Mouse (Mus musculus) ZHBTc4 (cell line): ENCODE measurements around the gene Nsun7.

Source experiments
- DNase-seq: peaks from one replicate; pipeline ENCODE4 v3.0.0-alpha.2; 2011; ENCODE audit warnings: low read depth, low spot score

Gene Nsun7

GRCm38 (mm10) chr5:66279650-66280049, 20.0 kb downstream of the Nsun7 start:
- DNase-seq, result no peak

- peak; percentile 62 for DNase-seq
These were observed 21.0 kb downstream of the Nsun7 start for GRCm38 (mm10) chr5:66280742-66281141.

- DNase-seq, result no peak
These were observed 34.5 kb downstream of the Nsun7 start for GRCm38 (mm10) chr5:66294106-66294625.

- DNase-seq, result no peak
These were observed 35.3 kb downstream of the Nsun7 start for GRCm38 (mm10) chr5:66294952-66295351.

- DNase-seq, result no peak
These were observed 36.4 kb downstream of the Nsun7 start for GRCm38 (mm10) chr5:66296116-66296515.

- DNase-seq, result no peak
These were observed 39.2 kb downstream of the Nsun7 start for GRCm38 (mm10) chr5:66298856-66299255.

GRCm38 (mm10) chr5:66300576-66300975, 40.9 kb downstream of the Nsun7 start:
- no peak for DNase-seq

- DNase-seq, result no peak
These were observed 42.6 kb downstream of the Nsun7 start for GRCm38 (mm10) chr5:66302085-66302815.

- DNase-seq, result no peak
These were observed 43.2 kb downstream of the Nsun7 start for GRCm38 (mm10) chr5:66302873-66303272.

GRCm38 (mm10) chr5:66304300-66305067, 44.8 kb downstream of the Nsun7 start:
- DNase-seq, result no peak

GRCm38 (mm10) chr5:66305511-66305910, 45.8 kb downstream of the Nsun7 start:
- no peak for DNase-seq

- DNase-seq, result no peak
These were observed 50.6 kb downstream of the Nsun7 start for GRCm38 (mm10) chr5:66310328-66310727.

- DNase-seq, result no peak
These were observed 51.1 kb downstream of the Nsun7 start for GRCm38 (mm10) chr5:66310806-66311205.

- DNase-seq, result no peak
These were observed 56.1 kb downstream of the Nsun7 start for GRCm38 (mm10) chr5:66315791-66316190.

GRCm38 (mm10) chr5:66319341-66319740, 59.6 kb downstream of the Nsun7 start:
- DNase-seq, result peak; percentile 83

- DNase-seq, result no peak
These were observed 60.2 kb downstream of the Nsun7 start for GRCm38 (mm10) chr5:66319827-66320404.

GRCm38 (mm10) chr5:66323131-66323530, 63.4 kb downstream of the Nsun7 start:
- DNase-seq, result no peak

GRCm38 (mm10) chr5:66323603-66324002, 63.9 kb downstream of the Nsun7 start:
- no peak for DNase-seq

GRCm38 (mm10) chr5:66326395-66326794, 66.7 kb downstream of the Nsun7 start:
- DNase-seq, result peak; percentile 22

- peak; percentile 37 for DNase-seq
These were observed 68.4 kb downstream of the Nsun7 start for GRCm38 (mm10) chr5:66327949-66328726.

- no peak for DNase-seq
These were observed 69.1 kb downstream of the Nsun7 start for GRCm38 (mm10) chr5:66328766-66329165.

- DNase-seq, result no peak
These were observed 71.1 kb downstream of the Nsun7 start for GRCm38 (mm10) chr5:66330806-66331205.
